Mouse (Mus musculus): ENCODE results near the gene Clec16a. TPM values are rescaled to one million over a fixed set of nuclear protein-coding genes. Genes with fewer than 3 reads are reported as not detected.

Clec16a gene
- polyA plus RNA-seq, 1 experiment from 2014 or later, result 69.0 TPM

DNA sequence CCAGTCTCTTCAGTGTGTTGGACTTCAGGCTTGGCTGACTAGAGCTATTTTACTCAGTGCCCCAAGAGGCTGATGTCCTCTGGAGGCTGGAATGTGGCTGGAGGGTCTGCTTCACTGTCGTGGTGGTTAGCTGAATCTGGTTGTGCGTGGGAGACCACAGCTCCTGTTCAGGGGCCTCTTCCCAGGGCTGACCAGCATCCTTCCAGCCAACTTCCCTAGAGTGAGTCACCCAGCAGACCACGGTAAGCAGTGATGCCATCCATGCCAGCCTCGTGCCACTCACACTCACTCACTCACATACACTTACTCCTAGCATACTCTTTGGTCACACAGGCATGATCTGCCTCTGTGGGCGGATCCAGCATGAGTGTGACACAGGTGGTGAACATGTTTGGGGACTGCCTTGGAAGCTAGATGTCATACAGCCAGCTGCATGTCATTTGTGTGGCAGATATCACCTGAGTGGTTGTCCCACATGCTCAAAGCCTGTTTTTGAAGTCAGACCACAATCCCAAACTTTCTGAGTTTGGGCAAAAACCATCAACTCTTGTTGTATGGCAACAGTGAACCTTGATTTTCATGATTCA lies 24.8 kb downstream of the Clec16a start:
- Histone ChIP-seq H3K27ac (replicated peaks) (no peak overlapping the region), H3K4me2 (no peak overlapping the region), H3K9me3 (no peaks in the 10 kb centered on the region), H3K27me3 (no peaks in the 10 kb centered on the region), H3K9ac (no peak overlapping the region), H3K4me1 (replicated peaks) (0 out of 2 replicates have a peak, but pooled peaks cover 5% of the 10 kb centered on the region), H3K4me3 (no peak overlapping the region), H3K36me3 (peaks cover 74% of the 10 kb centered on the region)
- ATAC-seq (ENCODE audit: low read depth), result no peak
- 85% methylated on average over 5 of the region's 5 CpGs for WGBS

DNA sequence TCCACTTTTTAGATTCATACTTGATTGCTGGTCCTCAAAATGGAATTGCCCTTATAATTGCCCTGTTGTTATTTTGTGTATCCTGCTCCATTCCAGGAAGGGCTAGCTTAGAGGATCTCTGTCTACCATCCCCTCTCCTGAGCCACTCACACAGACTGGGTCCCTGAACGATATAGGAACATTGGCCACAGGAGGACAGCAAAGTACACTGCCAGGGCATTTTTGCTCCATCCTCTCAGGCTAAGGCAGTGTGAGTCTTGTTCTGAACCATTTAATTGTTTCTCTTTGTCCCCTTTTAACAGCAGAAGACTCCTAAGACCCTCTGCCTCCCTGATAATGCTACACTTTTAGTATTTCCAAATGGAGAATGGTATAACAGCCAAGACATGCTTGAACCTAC lies 25.6 kb downstream of the Clec16a start:
- 0 out of 2 replicates have a peak, but pooled peaks cover 3% of the 10 kb centered on the region for H3K4me1 ChIP-seq (replicated peaks)
- H3K9me3 ChIP-seq, result no peaks in the 10 kb centered on the region
- no peak overlapping the region for H3K27ac ChIP-seq (replicated peaks)
- H3K4me2 ChIP-seq, result no peak overlapping the region
- H3K4me3 ChIP-seq, result no peak overlapping the region
- no peaks in the 10 kb centered on the region for H3K27me3 ChIP-seq
- WGBS, result 70% methylated on average over 1 of the region's 1 CpGs
- peaks cover 79% of the 10 kb centered on the region for H3K36me3 ChIP-seq
- H3K9ac ChIP-seq, result no peak overlapping the region
- no peak for ATAC-seq (ENCODE audit: low read depth)

DNA sequence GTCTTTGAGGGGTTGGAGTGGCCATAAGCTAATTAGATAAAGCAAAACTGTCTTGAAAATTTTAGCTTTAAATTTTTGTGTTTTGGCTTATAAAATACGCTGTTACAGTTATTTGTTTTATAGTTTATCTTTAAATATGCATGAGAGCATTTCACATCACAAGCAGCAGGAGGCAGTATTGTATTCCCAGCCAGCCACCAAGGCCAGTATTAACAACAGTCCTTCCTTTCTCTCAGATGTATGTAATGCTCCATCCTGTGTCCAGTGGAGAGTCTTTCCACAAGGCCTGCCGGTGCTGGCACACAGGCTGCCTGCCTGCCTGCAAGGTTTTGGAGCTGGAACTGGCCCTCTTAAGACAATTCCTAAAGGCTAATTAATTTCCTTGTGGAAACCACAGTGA lies 26.7 kb downstream of the Clec16a start:
- Histone ChIP-seq H3K9ac (no peak overlapping the region), H3K4me2 (no peak overlapping the region), H3K36me3 (peaks cover 83% of the 10 kb centered on the region), H3K27me3 (no peaks in the 10 kb centered on the region), H3K4me3 (no peak overlapping the region), H3K4me1 (replicated peaks) (no peaks in the 10 kb centered on the region), H3K27ac (replicated peaks) (no peak overlapping the region), H3K9me3 (no peaks in the 10 kb centered on the region)
- WGBS, result 52% methylated on average over 2 of the region's 2 CpGs
- no peak for ATAC-seq (ENCODE audit: low read depth)

DNA sequence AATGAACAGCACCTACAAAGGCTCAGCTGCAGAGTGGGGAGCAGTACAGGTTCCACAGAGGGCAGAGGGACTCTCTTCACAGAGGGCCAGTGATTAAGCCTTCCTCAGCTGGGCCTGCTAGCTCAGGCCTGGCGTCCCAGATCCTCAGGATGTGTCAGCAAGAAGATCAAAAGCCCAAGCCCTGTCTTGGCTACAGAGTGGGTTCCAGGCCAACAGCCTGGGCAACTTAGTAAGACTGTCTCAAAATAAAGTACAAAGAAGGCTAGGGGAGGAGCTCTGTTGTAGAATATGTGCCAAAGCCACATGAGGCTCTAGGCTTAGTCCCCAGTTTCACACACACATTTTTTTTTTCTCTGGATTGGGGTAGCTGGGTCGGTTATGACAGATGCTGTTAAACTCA lies 29.8 kb downstream of the Clec16a start:
- Histone ChIP-seq H3K36me3 (peaks cover 89% of the 10 kb centered on the region), H3K4me3 (no peak overlapping the region), H3K4me2 (no peak overlapping the region), H3K9me3 (no peaks in the 10 kb centered on the region), H3K27ac (replicated peaks) (no peak overlapping the region), H3K4me1 (replicated peaks) (no peaks in the 10 kb centered on the region), H3K9ac (no peak overlapping the region), H3K27me3 (no peaks in the 10 kb centered on the region)
- 80% methylated on average over 2 of the region's 2 CpGs for WGBS
- no peak for ATAC-seq (ENCODE audit: low read depth)

DNA sequence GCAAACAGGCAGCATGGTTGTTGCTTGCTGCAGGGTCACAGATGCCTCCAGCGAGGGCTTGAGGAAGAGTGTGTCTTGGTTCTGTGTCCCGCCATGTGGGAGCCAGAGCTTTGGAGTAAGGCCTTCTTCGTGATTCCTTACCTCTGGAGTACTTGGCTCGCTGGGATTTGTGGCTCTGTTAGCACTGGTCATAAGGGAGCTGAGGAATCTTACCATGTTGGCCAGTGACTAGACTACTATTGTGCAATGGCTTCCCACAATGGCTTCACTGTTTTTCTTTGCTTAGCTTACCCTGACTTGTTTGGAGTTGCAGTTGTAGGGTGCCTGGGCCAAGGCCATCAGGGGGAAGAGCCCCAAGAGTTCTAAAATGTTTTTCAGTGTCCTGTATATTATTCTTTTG lies 30.8 kb downstream of the Clec16a start:
- Histone ChIP-seq H3K4me2 (no peak overlapping the region), H3K27me3 (no peaks in the 10 kb centered on the region), H3K27ac (replicated peaks) (no peak overlapping the region), H3K9ac (no peak overlapping the region), H3K9me3 (no peaks in the 10 kb centered on the region), H3K36me3 (peaks cover 89% of the 10 kb centered on the region), H3K4me1 (replicated peaks) (no peaks in the 10 kb centered on the region), H3K4me3 (no peak overlapping the region)
- no peak for ATAC-seq (ENCODE audit: low read depth)
- WGBS, result 90% methylated on average over 4 of the region's 4 CpGs

DNA sequence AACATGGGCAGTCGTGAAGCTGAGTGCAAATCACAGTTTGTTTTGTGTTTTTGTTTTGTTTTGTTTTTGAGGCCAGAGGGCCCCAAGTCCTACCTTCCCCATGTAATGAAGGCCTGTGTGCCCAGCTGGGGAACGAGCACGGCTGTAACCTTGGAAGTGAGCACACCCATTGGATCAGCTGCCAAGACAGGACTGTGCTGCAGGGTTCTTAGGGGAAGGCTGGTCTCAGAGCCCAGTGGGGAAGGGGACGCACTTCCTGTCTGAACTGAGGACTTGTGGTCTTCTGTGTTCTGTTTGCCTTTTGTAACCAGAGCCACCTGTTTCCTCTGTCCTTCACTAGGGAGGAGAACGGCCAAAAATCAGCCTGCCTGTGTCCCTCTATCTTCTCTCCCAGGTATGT lies 32.4 kb downstream of the Clec16a start:
- ATAC-seq (ENCODE audit: low read depth), result no peak
- Histone ChIP-seq H3K4me1 (replicated peaks) (no peaks in the 10 kb centered on the region), H3K4me3 (no peak overlapping the region), H3K4me2 (no peak overlapping the region), H3K27ac (replicated peaks) (no peak overlapping the region), H3K27me3 (no peaks in the 10 kb centered on the region), H3K9me3 (no peaks in the 10 kb centered on the region), H3K9ac (no peak overlapping the region), H3K36me3 (peaks cover 95% of the 10 kb centered on the region)
- 76% methylated on average over 5 of the region's 5 CpGs for WGBS

DNA sequence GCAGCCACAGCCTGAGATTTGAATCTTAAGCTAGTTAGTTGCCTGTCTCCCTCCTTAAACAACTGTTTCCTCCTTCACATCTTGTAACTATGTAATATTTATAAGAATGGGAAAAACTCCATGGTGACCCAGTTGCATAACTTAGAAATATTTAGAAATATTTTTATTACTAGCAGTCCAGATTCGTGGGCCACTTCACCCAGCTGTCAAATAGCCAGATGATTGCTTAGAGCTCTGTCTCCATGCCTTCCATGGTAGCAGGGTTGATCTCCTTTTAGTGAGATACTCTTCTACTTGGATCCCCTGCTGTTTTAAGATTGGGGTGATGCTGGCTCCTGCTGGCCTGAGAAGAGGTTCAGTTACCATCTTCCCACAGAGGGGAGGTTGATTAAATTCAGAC lies 33.2 kb downstream of the Clec16a start:
- Histone ChIP-seq H3K4me3 (no peak overlapping the region), H3K27ac (replicated peaks) (no peak overlapping the region), H3K36me3 (peaks cover 96% of the 10 kb centered on the region), H3K4me2 (no peak overlapping the region), H3K9ac (no peak overlapping the region), H3K4me1 (replicated peaks) (no peaks in the 10 kb centered on the region), H3K27me3 (no peaks in the 10 kb centered on the region), H3K9me3 (no peaks in the 10 kb centered on the region)
- ATAC-seq (ENCODE audit: low read depth), result no peak
- 84% methylated on average over 1 of the region's 1 CpGs for WGBS

DNA sequence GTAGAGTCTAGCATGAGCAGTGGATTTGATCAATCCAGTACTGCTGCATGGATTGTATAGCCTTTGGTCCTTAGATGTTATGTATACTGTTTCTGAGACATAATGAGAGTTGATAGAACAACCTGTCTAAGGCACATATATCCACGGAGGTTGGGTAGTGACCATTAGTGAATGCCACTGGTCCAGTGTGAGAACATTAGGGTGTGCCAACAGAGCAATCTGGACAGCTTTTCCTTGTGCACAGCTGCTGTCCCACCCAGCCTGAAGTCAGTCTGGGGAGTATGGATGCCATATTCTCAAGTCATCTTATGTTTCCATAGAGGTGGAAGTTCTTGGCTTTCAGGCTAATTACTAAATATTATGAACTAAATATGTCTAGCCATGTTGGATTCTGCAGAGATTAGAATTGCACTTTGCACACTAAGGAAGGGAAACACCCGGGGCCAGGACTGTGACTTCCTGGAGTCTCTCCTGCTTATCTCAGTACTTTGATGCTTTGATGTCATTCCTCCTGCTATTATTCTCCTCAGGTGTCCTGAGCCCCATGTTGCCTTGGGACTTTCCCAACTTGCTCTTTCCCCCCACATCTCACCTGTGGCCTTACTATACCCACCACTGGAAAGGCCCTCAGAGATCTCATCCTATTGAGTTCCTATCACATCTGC lies 36.2 kb downstream of the Clec16a start:
- no peaks in the 10 kb centered on the region for H3K4me1 ChIP-seq (replicated peaks)
- no peak overlapping the region for H3K9ac ChIP-seq
- H3K4me3 ChIP-seq, result no peak overlapping the region
- H3K27me3 ChIP-seq, result no peaks in the 10 kb centered on the region
- WGBS, result 92% methylated on average over 2 of the region's 2 CpGs
- no peak overlapping the region for H3K4me2 ChIP-seq
- peaks cover 87% of the 10 kb centered on the region for H3K36me3 ChIP-seq
- H3K27ac ChIP-seq (replicated peaks), result no peak overlapping the region
- H3K9me3 ChIP-seq, result no peaks in the 10 kb centered on the region
- no peak for ATAC-seq (ENCODE audit: low read depth)

DNA sequence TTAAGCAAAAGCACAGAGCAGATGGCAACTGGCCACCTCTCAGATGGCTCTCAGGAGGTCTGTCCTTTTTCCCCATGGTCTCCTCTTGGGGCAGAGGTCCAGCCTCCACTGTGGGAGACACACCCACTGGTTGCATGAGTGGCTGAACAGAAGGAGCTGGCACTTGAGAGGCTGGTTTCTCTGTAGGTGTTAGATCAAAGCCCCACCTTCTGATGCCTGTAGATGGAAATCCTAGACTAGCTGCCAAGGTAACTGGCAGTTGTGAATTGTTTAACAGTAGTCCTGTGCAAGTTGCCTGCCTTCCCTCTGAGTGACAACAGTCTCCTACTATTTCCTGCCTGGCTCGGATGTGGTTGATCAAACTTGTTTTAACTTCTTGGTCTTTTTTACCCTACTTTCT lies 40.0 kb downstream of the Clec16a start:
- Histone ChIP-seq H3K36me3 (peaks cover 82% of the 10 kb centered on the region), H3K27ac (replicated peaks) (no peak overlapping the region), H3K4me3 (no peak overlapping the region), H3K9ac (no peak overlapping the region), H3K9me3 (no peaks in the 10 kb centered on the region), H3K4me2 (no peak overlapping the region), H3K4me1 (replicated peaks) (no peaks in the 10 kb centered on the region), H3K27me3 (no peaks in the 10 kb centered on the region)
- 88% methylated on average over 1 of the region's 1 CpGs for WGBS
- ATAC-seq (ENCODE audit: low read depth), result no peak

DNA sequence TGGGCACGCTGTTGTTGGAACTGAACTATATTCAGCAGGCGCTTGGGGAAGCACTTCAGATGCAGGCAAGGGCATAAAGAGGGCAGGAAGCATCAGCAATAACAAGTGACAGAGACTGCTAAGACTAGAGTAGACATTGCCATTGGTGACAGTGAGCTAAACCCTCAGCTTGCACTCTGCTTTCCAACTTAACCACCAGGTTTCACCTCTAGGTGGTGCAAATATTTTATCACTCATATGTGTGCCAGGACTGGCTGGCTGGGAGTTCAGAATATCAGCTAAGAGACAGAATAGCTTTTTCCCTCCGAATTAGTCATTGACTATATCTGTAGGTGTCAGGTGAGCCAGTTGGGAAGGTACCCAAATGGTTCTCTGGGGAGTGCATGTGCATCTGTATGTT lies 41.4 kb downstream of the Clec16a start:
- H3K4me2 ChIP-seq, result no peak overlapping the region
- 89% methylated on average over 3 of the region's 3 CpGs for WGBS
- H3K27ac ChIP-seq (replicated peaks), result no peak overlapping the region
- no peaks in the 10 kb centered on the region for H3K4me1 ChIP-seq (replicated peaks)
- no peaks in the 10 kb centered on the region for H3K9me3 ChIP-seq
- no peak overlapping the region for H3K4me3 ChIP-seq
- H3K9ac ChIP-seq, result no peak overlapping the region
- no peak for ATAC-seq (ENCODE audit: low read depth)
- H3K36me3 ChIP-seq, result peaks cover 82% of the 10 kb centered on the region
- H3K27me3 ChIP-seq, result no peaks in the 10 kb centered on the region

DNA sequence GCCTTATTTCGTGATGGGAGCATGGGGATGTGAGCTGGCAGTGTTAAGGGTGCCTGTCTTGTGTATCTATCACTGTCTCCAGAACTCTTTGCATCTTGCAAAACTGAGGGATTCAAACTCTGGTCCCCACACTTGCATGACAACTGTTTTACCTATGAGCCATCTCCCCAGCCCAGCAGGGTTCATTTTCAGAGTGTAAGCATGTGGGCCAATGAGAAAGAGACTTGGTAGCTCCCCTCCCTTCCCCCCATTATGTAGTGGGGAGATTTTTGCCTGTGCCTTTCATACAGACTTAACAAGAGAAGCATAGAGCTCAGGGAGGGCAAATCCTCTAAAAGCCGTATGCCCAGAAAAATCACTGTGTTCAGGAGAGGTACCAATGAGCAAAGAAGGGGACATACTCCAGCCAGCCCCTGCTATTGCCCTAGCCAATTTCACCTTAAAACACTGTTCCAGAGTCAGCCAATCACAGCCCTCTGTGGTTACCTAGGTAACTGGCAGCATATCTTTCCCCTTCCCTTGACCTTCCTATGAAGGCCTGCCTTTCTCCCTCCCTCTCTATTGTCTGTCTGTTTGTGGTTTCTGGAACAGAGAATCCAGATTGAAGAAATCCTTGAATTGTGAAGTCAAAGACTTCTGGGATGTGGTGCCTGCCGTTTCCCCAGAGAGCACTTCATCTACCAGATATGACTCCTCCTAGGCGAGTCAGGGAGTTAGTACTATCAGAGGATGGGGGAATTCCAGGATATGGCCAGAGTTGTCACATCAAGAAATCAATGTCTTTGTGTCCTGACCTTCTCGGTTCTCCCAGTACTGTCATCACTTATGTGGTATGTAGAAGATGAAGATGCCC lies 55.0 kb downstream of the Clec16a start:
- ATAC-seq (ENCODE audit: low read depth), result peak; percentile 84
- Histone ChIP-seq H3K9me3 (no peaks in the 10 kb centered on the region), H3K4me2 (no peak overlapping the region), H3K27me3 (no peaks in the 10 kb centered on the region), H3K4me1 (replicated peaks) (peaks cover 10% of the 10 kb centered on the region; the same call in 1 of the 2 replicates), H3K27ac (replicated peaks) (peak overlapping the region; percentile 76), H3K36me3 (peaks cover 52% of the 10 kb centered on the region), H3K9ac (no peak overlapping the region), H3K4me3 (no peak overlapping the region)
- WGBS, result 60% methylated on average over 5 of the region's 5 CpGs

DNA sequence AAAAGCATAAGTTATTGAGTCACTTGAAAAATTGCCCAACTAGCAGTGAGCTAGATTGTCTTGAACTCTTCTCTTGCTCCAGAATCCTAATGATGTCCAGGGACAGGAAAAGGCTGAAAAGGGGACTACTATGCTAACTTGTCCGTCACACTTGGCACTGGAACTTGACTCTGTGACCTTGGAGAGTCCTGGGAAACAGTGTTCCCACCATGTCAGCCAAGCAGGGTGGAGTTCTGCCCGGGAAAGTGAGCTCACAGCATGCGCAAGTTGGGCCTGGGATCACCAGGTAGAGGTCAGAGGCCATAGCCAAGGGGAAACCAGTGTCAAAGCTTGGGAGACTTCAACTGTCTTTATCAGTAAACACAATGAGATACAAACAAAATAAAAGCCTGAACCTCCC lies 62.7 kb downstream of the Clec16a start:
- WGBS, result 92% methylated on average over 3 of the region's 3 CpGs
- H3K27me3 ChIP-seq, result no peaks in the 10 kb centered on the region
- H3K36me3 ChIP-seq, result peaks cover 46% of the 10 kb centered on the region
- no peak for ATAC-seq (ENCODE audit: low read depth)
- H3K4me1 ChIP-seq (replicated peaks), result no peaks in the 10 kb centered on the region
- no peak overlapping the region for H3K4me3 ChIP-seq
- H3K9ac ChIP-seq, result no peak overlapping the region
- no peak overlapping the region for H3K27ac ChIP-seq (replicated peaks)
- no peaks in the 10 kb centered on the region for H3K9me3 ChIP-seq
- no peak overlapping the region for H3K4me2 ChIP-seq

All from neural tube, embryonic 13.5 days (tissue).